Mouse (Mus musculus) midbrain, embryonic 11.5 days (tissue): Measurements from ENCODE around the gene Hyal3. TPM values are rescaled to one million over a fixed set of nuclear protein-coding genes. Genes with fewer than 3 reads are reported as not detected.

ENCODE experiments used
- ATAC-seq: fragments of 200-750 bp; cut with Nextera tagmentation; 2 replicates; pipeline ENCODE4 v1.8.0; 2017; ENCODE audit warnings: moderate TSS enrichment, moderate library complexity; ENCODE audit not compliant: low FRiP score
- DNase-seq: peaks from one replicate; pipeline ENCODE4 v3.0.0; 2015; ENCODE audit warnings: low spot score; ENCODE audit errors: missing footprints
- H3K27ac ChIP-seq: fragments of 300-500 bp; sonication (generic); 2 replicates; pipeline ENCODE4 v1.5.1; 2014; ENCODE audit warnings: low read depth, low read length
- H3K27me3 ChIP-seq: fragments of 300-500 bp; sonication (generic); 2 replicates; pipeline ENCODE4 v1.6.1; 2014; ENCODE audit warnings: mild to moderate bottlenecking, low read length, moderate library complexity, mixed read lengths; ENCODE audit not compliant: control insufficient read depth, insufficient read depth
- H3K36me3 ChIP-seq: fragments of 300-500 bp; sonication (generic); 2 replicates; pipeline ENCODE4 v1.6.1; 2014; ENCODE audit warnings: mild to moderate bottlenecking, low read length, moderate library complexity, mixed read lengths; ENCODE audit not compliant: control insufficient read depth, insufficient read depth
- H3K4me1 ChIP-seq: fragments of 300-500 bp; sonication (generic); 2 replicates; pipeline ENCODE4 v1.6.1; 2014; ENCODE audit warnings: low read length; ENCODE audit not compliant: control insufficient read depth, insufficient read depth
- H3K4me2 ChIP-seq: fragments of 300-500 bp; sonication (generic); 2 replicates; pipeline ENCODE4 v1.6.1; 2014; ENCODE audit warnings: mild to moderate bottlenecking, moderate library complexity
- H3K4me3 ChIP-seq: fragments of 300-500 bp; sonication (generic); 2 replicates; pipeline ENCODE4 v1.5.1; 2014; ENCODE audit warnings: low read depth, low read length
- H3K9ac ChIP-seq: fragments of 300-500 bp; sonication (generic); 2 replicates; pipeline ENCODE4 v1.6.1; 2014; ENCODE audit warnings: low read length
- H3K9me3 ChIP-seq: fragments of 300-500 bp; sonication (generic); 2 replicates; pipeline ENCODE4 v1.6.1; 2016; ENCODE audit warnings: low read length; ENCODE audit not compliant: control insufficient read depth
- WGBS: fragments of 180-500 bp; shearing (Covaris S2); extraction: QIAGEN DNeasy Blood & Tissue Kit; methylation state at CpG from one replicate; pipeline ENCODE4 v1.1.7; 2014; 5-methylcytosine and 5-hydroxymethylcytosine counted together
- polyA plus RNA-seq: library from polyadenylated mRNA; unstranded; fragments of >200 nt; fragmentation: Nextera tagmentation; extraction: Ambion mirVana; gene quantifications from 2 replicates; pipeline ENCODE4 v1.2.1, GENCODE M21; 2014

The Hyal3 gene
- polyA plus RNA-seq, 1 experiment from 2014 or later: 0.33 TPM

DNA sequence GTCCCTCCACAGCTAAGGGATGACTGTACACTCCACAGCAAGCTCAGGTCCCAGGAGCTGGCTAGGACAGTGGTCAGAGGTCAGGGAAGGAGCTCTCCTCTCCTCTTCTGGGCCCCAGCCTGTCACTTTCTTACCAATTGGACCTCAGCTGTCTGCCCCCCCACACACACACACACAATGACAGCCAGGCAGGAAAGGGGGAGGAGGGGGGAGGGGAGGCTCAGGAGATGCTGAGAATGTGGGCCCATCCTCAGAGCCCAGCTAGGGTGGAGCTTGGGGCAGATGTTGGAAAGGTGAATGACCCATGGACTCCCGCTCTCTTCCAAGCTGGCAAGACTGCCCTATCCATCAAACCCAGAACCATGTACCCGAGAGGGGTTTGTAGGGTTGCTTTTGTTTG, 26.4 kb downstream of the Hyal3 start:
- H3K27me3 ChIP-seq: no peaks in the 10 kb centered on the region
- H3K9ac ChIP-seq: 0 out of 2 replicates have a peak overlapping the region, but pooled peaks have one; percentile 18
- DNase-seq (no peak), ATAC-seq (no peak)
- 71% methylated on average over 2 of the region's 2 CpGs for WGBS
- H3K4me3 ChIP-seq: no peak overlapping the region
- H3K4me1 ChIP-seq: peaks cover 46% of the 10 kb centered on the region
- H3K27ac ChIP-seq: no peak overlapping the region
- H3K9me3 ChIP-seq: no peaks in the 10 kb centered on the region
- H3K4me2 ChIP-seq: no peak overlapping the region
- no peaks in the 10 kb centered on the region for H3K36me3 ChIP-seq

DNA sequence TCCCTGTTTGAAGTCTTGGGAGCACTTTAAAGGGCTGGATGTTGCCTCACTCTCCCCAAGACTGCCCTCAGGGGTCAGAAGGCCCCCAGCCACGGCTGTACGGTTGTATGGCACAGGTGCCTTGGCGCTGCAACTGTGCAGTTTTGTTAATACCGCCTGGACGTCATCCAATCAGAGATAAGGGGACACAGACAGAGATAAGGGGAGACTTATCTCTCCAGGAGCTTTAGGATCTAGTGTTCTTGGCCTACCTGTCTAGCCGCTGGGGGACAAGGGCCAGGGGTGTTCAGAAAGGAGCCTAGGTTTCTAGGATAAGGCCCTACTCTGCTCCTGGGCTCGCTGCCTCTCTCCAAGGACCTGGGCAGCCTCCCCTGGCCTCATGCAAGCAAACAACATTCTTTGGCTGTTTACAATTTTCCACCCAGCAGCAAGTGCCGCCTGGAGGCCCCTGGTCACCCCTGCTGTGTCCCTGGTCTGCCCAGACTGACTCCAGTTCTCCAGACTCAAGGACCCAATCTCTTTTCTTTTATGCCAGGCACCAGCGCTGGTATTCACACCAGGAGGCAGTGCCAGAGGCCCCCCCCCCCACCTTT, 27.1 kb downstream of the Hyal3 start:
- no peak for ATAC-seq
- H3K4me3 ChIP-seq: no peak overlapping the region
- H3K4me1 ChIP-seq: peaks cover 46% of the 10 kb centered on the region
- WGBS: 66% methylated on average over 9 of the region's 9 CpGs
- no peaks in the 10 kb centered on the region for H3K36me3 ChIP-seq
- DNase-seq: no peak
- no peak overlapping the region for H3K4me2 ChIP-seq
- no peaks in the 10 kb centered on the region for H3K9me3 ChIP-seq
- H3K27ac ChIP-seq: no peak overlapping the region
- no peak overlapping the region for H3K9ac ChIP-seq
- H3K27me3 ChIP-seq: no peaks in the 10 kb centered on the region

DNA sequence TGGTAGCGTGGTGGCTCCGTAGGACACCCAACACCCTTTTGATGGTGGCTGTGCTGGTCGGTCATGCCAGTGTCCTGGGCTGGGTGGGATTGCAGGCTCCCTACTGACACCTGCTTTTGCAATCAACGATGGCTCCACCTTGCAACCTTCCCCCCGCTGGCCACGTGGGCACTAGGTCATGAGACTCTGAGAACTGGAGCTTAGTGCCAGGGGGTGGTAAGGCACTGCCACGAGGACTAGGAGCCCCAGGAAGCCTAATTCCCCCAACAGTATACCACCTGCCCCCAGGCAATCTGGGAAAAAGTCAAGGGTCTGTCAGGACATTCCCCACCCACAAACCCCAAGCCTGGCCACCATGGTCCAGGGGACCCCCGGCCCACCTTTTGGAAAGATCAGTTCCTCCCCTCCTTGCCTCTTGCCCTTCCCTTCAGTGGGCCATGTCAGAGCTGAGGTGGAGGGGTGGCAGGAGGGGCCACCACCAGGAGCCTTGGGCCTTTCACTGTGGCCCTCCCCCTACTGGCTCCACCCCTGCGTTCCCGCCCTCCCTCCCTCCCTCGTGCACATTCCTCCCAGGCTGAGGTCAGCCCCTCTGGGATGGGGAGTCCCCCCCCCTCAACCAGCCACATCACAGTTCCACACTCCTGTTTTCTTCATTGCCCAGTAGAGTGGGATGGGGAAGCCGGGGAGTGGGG, 28.3 kb downstream of the Hyal3 start, which contains the start of gene Sema3b:
TSS of gene Sema3b (minus strand) at position 489 of the 692 bp plus-strand sequence.
- 46% methylated on average over 11 of the region's 12 CpGs for WGBS
- H3K36me3 ChIP-seq: no peaks in the 10 kb centered on the region
- no peak within 1 kb of the TSS for H3K4me2 ChIP-seq
- ATAC-seq (no peak), DNase-seq (no peak)
- H3K9ac ChIP-seq: peak within 1 kb of the TSS; percentile 31; the same call in 1 of the 2 replicates
- H3K9me3 ChIP-seq: no peaks in the 10 kb centered on the region
- no peak within 1 kb of the TSS for H3K27ac ChIP-seq
- H3K4me3 ChIP-seq: no peak within 1 kb of the TSS
- H3K4me1 ChIP-seq: peaks cover 50% of the 10 kb centered on the region
- H3K27me3 ChIP-seq: no peaks in the 10 kb centered on the region

DNA sequence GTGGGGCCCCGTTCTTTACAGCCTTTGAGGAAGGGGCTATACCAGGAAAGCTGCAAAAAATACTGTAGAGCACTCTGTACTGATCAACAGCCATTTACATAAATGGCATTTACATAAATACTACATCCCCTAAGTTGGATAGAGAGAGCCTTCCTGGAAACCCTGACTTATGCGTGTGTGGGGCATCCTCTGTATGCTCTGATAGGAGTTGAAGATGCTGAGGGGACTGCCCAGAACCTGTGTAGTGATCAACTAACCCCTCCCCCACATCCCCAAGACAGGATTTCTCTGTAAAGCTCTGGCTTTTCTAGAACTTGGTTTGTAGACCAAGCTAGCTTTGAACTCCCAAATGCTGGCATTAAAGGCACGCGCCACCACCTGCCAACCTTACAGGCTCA, 28.8 kb downstream of the Hyal3 start:
- Histone ChIP-seq H3K4me2 (no peak overlapping the region), H3K27ac (no peak overlapping the region), H3K4me1 (peaks cover 47% of the 10 kb centered on the region), H3K9me3 (no peaks in the 10 kb centered on the region), H3K36me3 (peaks cover 4% of the 10 kb centered on the region; the same call in 1 of the 2 replicates), H3K27me3 (no peaks in the 10 kb centered on the region), H3K9ac (peak overlapping the region; percentile 31; the same call in 1 of the 2 replicates), H3K4me3 (no peak overlapping the region)
- 72% methylated on average over 4 of the region's 4 CpGs for WGBS
- DNase-seq (no peak), ATAC-seq (no peak)

DNA sequence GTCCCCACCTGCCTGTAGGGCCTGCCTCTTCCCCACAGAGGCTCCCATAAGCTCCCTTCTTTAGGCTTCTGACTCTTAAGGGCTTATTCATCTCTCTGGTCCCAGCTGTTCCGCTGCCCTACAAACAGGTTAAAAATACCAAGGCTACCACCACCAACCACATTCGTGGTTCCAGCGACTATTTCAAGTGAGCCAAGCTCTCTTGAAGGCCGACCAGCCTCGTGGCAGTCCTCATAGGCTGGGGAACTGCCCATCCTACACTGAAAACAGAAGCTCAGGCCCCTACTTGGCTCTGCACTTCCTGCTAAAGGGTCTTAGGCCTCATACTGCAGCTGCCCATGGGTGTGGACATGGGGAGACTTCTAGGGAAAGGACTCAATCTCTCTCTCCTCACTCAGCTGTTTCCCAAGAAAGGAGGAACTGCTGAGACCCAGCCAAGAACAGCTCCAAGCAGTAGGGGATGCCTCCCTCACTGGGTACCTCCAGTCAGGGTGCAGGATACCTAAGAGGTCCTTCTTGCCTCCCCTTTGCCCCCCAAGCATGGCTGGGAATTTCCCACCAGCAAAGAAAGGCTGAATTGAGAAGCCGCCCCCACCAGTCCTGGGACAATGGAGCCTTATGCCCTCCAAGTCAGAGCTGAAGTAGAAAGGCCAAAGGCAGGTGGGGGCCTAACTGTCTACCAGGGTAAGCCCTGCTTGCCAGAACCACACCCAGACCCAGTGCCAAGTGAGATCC, 31.0 kb downstream of the Hyal3 start:
- Histone ChIP-seq H3K9ac (peak overlapping the region; percentile 72), H3K4me2 (peak overlapping the region; percentile 43), H3K9me3 (no peaks in the 10 kb centered on the region), H3K27me3 (no peaks in the 10 kb centered on the region), H3K27ac (peak overlapping the region; percentile 86), H3K4me1 (peaks cover 47% of the 10 kb centered on the region), H3K36me3 (peaks cover 25% of the 10 kb centered on the region), H3K4me3 (no peak overlapping the region)
- DNase-seq (no peak), ATAC-seq (no peak)
- WGBS: 75% methylated on average over 6 of the region's 6 CpGs

DNA sequence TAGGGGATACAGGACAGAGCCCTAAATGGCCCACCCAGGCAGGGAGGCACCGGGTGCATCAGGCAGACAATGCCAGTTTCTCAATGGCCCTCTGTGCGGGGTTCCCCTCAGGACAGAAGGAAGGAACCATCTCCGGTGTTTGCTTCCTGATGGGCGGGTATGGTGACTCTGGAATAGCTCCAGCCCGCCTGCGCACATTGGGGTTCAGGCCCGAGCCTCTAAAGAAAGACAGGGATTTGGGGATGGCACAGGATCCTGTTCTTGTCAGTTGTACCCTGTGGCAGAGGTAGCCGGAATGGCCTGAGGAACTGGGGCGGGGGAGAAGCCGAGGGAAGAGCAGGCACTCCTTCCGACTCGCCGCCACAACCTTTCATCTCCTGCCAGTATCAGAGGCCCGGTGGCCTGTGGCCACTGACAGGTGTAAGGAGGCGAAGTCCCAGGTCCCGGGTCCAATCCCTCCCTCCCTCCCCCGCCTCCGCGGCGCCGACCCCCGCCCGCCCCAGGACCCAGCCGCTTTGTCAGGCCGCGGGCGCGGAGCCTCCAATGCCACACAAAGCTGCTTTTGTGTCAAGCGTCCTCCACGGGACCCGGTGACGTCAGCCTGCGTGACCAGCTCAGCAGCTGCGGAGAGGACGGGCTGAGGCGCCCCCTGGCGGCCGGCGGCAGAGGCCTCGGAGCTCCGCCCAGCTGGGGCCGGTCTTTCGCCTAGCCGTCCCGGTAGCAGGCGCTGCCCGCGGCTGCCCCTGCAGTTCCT, 31.8 kb downstream of the Hyal3 start:
- Histone ChIP-seq H3K27me3 (no peaks in the 10 kb centered on the region), H3K9me3 (no peaks in the 10 kb centered on the region), H3K4me3 (peak overlapping the region; percentile 25), H3K4me2 (peak overlapping the region; percentile 43), H3K4me1 (peaks cover 41% of the 10 kb centered on the region), H3K36me3 (peaks cover 30% of the 10 kb centered on the region), H3K9ac (peak overlapping the region; percentile 72), H3K27ac (peak overlapping the region; percentile 86)
- DNase-seq (peak; percentile 100), ATAC-seq (peak; percentile 95)
- 4% methylated on average over 42 of the region's 48 CpGs for WGBS

DNA sequence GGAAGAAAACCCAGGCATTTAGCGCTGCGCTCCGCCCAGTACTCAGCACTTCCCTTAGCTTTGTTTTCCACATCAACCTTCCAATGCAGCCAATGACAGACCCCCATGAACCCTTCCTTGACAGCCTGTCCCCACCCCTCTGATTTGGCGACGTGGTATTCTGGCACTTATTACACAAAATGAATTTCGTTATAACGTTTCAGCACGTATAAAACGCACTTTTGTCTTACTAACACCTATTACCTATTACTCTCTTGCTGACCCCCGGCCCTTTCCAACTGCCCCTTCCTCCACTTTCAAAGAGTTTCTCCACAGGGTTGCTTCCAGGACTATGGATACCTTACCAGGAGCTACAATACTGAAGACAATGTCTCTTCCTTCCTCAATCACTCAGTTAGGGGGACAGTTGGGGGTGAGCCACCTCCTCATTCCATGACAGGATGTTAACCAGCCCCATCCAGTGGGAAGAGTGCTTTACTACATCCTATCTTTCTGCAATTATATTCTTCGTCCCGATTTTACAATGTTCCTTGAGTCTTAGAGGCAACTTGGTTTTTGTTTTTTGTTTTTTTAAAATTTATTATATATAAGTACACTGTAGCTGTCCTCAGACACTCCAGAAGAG, 32.4 kb downstream of the Hyal3 start:
- Histone ChIP-seq H3K9me3 (no peaks in the 10 kb centered on the region), H3K4me1 (peaks cover 41% of the 10 kb centered on the region), H3K27ac (peak overlapping the region; percentile 77), H3K4me2 (peak overlapping the region; percentile 16; the same call in 1 of the 2 replicates), H3K36me3 (peaks cover 34% of the 10 kb centered on the region), H3K27me3 (no peaks in the 10 kb centered on the region), H3K4me3 (no peak overlapping the region), H3K9ac (peak overlapping the region; percentile 22)
- peak; percentile 15 for ATAC-seq
- no peak for DNase-seq
- WGBS: 12% methylated on average over 12 of the region's 12 CpGs

DNA sequence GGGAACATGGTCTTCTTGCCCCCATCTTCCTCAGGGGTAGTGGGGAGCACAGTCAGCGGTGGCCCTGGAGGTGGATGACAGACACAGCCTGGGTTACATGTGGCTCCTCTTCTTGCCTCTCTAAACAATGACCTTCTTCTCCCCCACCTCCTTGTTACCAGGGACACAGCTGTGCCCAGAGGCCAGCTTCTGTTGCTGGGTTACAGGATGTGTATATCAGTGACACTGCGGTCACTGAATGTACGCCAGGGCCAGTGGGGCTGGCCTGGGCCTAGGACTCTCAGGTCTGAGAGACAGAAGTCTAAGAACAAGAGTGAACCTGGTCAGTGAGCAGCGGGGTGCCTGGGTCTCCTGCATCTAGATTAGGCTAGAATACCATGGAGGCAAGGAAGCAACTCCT, 34.4 kb downstream of the Hyal3 start:
- H3K9ac ChIP-seq: no peak overlapping the region; the same call in 1 of the 2 replicates
- H3K27ac ChIP-seq: peak overlapping the region; percentile 64
- peaks cover 54% of the 10 kb centered on the region for H3K36me3 ChIP-seq
- no peaks in the 10 kb centered on the region for H3K9me3 ChIP-seq
- H3K4me3 ChIP-seq: no peak overlapping the region
- H3K4me1 ChIP-seq: peaks cover 29% of the 10 kb centered on the region
- no peaks in the 10 kb centered on the region for H3K27me3 ChIP-seq
- DNase-seq: no peak
- 70% methylated on average over 4 of the region's 4 CpGs for WGBS
- ATAC-seq: no peak
- no peak overlapping the region for H3K4me2 ChIP-seq
